Mouse (Mus musculus): Measurements from ENCODE around the gene Aldh3a2. TPM values are rescaled to one million over a fixed set of nuclear protein-coding genes. Genes with fewer than 3 reads are reported as not detected.

Aldh3a2 gene
- 105 TPM for polyA plus RNA-seq (2014; fragmentation: Illumina TruSeq; extraction: RNeasy Lipid Tissue Mini Kit (QIAGEN cat#74804); ENCODE audit: low read depth, low replicate concordance)

DNA sequence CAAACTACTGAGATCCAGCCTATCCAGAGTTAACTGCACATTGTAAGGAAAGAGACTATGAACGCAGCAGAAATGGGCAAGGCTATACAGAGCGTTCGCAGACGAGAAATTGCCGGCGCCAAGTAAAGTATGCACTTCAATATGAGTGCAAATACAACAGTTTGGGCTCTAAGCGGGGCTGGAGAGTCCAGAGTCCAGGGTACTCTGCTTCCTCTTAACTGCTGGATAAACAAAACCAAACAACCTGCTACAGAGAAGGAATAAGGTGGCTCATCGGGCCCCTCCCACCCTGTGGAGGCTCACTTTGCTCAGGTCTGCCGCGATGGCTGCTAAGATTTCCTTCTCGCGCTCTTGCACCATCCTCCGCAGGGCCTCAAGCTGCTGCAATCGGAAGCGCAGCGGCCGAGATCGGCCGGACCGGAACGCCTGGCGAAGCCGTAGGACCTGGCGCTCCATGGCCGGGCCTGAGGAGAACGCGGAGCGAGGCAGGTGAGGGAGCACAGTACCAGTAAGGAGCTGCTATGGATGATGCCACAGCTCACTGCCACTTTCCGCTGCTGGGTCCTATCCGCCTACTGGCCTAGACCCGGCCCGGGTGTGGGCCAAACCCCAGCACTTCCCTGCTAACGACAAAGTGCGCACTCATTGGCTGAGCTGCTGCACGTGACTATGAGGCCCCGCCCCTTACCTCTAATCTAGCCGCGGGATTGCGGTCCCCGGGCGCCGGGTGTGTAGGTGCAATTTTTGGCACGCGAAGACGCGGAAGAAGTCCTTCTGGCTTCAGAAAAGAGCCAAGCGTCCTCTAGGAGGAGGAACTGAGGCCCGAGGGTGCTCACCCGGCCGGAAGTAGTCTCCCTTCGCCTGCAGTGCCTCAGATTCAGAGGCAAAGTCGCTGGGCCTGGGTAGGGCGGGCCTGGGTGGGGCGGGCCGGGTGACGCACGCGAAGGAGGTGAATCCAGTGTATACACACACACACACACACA, at the start of gene Aldh3a2:
Gene Aldh3a2 (minus strand): TSS at position 914 of the 983 bp plus-strand sequence.

DNA sequence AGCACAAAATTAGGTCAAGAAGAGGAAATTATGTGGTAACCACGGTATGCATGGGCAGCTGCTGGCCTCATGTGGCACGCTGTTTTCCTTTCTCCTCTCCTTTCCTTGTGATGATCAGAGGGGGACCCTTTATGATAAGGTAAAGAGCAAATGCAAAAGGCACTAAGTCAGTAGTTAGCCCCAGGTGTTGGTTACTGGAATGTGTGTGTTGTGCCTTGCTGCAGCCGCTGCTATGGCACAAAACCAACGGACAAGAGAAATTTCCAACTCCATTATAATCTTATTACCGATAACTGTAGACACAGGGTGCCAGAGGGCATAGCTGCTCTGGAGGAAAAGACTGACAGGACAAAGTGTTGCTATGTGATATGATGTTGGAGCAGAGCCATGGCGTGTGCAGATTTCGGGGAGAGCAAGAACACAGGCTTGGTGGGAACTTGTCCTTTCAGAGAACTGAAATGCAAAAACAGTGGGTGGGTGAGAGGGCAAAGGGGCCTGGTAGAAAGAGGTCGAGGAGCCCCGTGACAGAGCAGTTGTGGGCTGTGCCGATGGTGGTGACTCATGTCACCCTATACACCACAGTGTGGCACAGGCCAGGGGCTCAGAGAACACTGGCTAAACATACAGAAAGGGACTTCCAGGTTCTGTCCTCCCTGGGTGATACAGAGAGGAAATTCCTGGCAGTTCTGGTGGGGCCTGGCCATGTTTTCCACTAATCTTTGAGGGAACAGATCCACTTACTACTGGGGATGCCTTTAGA, 59.6 kb downstream of the Aldh3a2 start, which contains the start of gene Aldh3a1:
Gene Aldh3a1 (plus strand): TSS at position 51 of the 760 bp plus-strand sequence.

DNA sequence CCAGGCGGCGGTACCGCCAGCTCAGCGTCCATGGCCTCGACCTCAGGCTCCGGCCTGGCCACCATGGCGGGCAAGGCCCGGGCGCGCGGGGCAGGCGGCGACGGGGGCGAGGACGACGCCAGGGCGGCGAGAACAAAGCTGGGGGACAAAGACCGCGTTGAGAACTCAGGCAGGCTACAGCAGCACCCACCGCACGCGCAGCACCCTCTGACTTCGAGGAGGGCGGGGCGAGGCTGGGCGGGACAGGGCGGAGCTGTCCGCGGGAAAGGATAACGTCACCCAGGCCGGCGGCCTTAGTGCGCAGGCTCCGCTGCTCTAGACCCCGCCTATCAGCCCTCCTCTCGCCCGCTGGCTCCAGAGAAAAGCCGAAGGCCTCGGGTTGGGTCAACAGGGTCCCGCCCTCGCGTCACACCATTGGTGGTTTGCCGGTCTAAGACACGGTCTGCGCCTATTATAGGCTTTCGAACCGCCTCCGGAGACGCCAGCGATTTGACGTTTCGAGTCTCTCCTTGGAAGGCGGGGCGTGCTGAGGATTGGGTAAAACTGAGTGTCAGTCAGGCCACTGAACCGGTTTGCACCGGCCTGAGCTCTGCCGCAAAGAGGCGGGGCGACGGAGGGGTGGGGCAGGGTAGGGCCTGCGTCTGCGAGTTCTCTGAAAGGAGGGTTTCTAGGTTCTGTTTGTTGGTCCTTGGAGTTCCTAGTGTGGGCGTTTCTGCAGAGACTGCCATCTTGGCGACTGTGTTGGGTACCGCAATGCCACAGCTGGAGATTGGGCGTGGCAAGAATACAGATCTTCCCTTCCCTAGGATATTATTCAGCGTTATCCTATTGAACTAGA, 92.2 kb downstream of the Aldh3a2 start, which contains the start of gene Usp22:
Gene Usp22 (minus strand): TSS at position 235 of the 838 bp plus-strand sequence.

Other genes starting within 250 kb of the Aldh3a2 start
- not detected for gene Kcnj12, start 244.9 kb downstream of the Aldh3a2 start, polyA plus RNA-seq (2014; fragmentation: Illumina TruSeq; extraction: RNeasy Lipid Tissue Mini Kit (QIAGEN cat#74804); ENCODE audit: low read depth, low replicate concordance)
- gene Tnfrsf13b, start 140.7 kb downstream of the Aldh3a2 start, polyA plus RNA-seq (2014; fragmentation: Illumina TruSeq; extraction: RNeasy Lipid Tissue Mini Kit (QIAGEN cat#74804); ENCODE audit: low read depth, low replicate concordance): 4.3 TPM
- 19.2 TPM for gene Usp22, start 92.4 kb downstream of the Aldh3a2 start, polyA plus RNA-seq (2014; fragmentation: Illumina TruSeq; extraction: RNeasy Lipid Tissue Mini Kit (QIAGEN cat#74804); ENCODE audit: low read depth, low replicate concordance)
- 0.57 TPM for gene Aldh3a1, start 59.9 kb downstream of the Aldh3a2 start, polyA plus RNA-seq (2014; fragmentation: Illumina TruSeq; extraction: RNeasy Lipid Tissue Mini Kit (QIAGEN cat#74804); ENCODE audit: low read depth, low replicate concordance)
- gene Slc47a2, start 75.4 kb upstream of the Aldh3a2 start, polyA plus RNA-seq (2014; fragmentation: Illumina TruSeq; extraction: RNeasy Lipid Tissue Mini Kit (QIAGEN cat#74804); ENCODE audit: low read depth, low replicate concordance): not detected
- 0.79 TPM for gene Slc47a1, start 110.9 kb upstream of the Aldh3a2 start, polyA plus RNA-seq (2014; fragmentation: Illumina TruSeq; extraction: RNeasy Lipid Tissue Mini Kit (QIAGEN cat#74804); ENCODE audit: low read depth, low replicate concordance)
- not detected for gene Rnf112, start 186.7 kb upstream of the Aldh3a2 start, polyA plus RNA-seq (2014; fragmentation: Illumina TruSeq; extraction: RNeasy Lipid Tissue Mini Kit (QIAGEN cat#74804); ENCODE audit: low read depth, low replicate concordance)
- 2.0 TPM for gene Mfap4, start 218.0 kb upstream of the Aldh3a2 start, polyA plus RNA-seq (2014; fragmentation: Illumina TruSeq; extraction: RNeasy Lipid Tissue Mini Kit (QIAGEN cat#74804); ENCODE audit: low read depth, low replicate concordance)
- gene Mapk7, start 226.9 kb upstream of the Aldh3a2 start, polyA plus RNA-seq (2014; fragmentation: Illumina TruSeq; extraction: RNeasy Lipid Tissue Mini Kit (QIAGEN cat#74804); ENCODE audit: low read depth, low replicate concordance): 0.91 TPM
- gene B9d1, start 237.7 kb upstream of the Aldh3a2 start, polyA plus RNA-seq (2014; fragmentation: Illumina TruSeq; extraction: RNeasy Lipid Tissue Mini Kit (QIAGEN cat#74804); ENCODE audit: low read depth, low replicate concordance): not detected

Measured in sigmoid colon, adult 10 weeks (tissue).